Mouse (Mus musculus): ENCODE measurements around the gene Prep.

GRCm38 (mm10) chr10:45216676-45217075 is 149.7 kb downstream of the Prep start:
- no peak for TF ChIP-seq CTCF (IDR thresholded peaks at IDR 0.05; ENCODE audit: borderline replicate concordance, insufficient read depth, low read depth, low read length)
- no peak for TF ChIP-seq POLR2A (IDR thresholded peaks at IDR 0.05; ENCODE audit: borderline replicate concordance, insufficient read depth, low read length)
